Mouse (Mus musculus): ENCODE measurements around the gene Foxo3.

Gene Foxo3

DNA sequence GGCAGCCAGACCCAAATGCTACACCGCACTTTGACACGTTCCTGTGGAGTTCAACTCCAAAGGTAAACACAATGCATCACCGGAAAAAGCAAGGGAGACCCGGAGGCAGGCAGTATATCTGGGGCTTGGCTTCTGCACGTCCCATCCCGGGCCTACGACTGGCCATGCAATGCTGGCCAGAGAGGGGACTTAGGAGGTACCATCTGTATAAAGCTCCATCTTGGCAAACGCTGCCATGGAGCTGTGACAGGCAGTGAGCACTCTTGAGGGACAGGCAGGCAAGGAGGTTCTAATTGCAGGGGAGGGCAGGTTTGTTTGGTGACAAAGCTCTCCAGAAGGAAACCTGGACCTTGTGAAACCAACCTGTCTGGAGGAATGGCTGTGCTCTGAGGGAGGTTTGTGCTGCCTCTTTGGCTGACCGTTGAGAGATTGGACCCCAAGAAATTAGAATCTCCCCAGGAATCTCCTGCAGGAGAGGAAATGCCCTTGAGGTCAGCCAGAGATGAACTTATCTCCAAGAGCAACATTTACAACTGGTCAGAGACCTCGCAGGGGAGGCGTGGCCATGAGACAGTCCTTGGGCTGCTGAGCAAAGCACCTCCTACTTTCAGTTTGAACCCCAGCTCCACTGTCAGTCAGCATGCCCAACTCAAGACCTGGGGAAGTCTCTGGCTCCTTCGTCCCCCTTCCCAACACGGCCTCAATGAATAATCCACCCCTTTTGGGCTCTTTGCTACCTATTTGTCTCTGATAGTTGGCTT, 86.7 kb downstream of the Foxo3 start:
- no peak for DNase-seq (ENCODE audit: extremely low read depth, insufficient read length, low spot score)

DNA sequence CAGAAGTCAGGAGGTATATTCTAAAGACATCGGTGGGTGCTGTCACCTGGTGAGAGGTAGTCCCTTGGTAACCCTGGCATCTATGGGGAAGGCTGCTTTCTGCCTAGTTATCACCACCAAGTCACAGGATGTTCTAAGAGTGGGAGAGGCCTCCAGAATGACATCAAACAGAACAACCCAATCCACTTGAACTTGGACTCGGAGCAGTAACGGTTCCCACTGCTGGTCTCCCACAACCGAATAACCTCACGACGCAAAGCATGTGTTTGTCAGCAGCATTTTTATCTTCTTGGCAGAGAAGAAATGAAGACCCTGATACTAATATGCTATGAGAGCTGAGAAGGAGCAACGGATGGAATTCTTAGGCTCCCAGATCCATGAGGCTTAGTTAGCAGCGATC, 87.5 kb downstream of the Foxo3 start:
- no peak for DNase-seq (ENCODE audit: extremely low read depth, insufficient read length, low spot score)

DNA sequence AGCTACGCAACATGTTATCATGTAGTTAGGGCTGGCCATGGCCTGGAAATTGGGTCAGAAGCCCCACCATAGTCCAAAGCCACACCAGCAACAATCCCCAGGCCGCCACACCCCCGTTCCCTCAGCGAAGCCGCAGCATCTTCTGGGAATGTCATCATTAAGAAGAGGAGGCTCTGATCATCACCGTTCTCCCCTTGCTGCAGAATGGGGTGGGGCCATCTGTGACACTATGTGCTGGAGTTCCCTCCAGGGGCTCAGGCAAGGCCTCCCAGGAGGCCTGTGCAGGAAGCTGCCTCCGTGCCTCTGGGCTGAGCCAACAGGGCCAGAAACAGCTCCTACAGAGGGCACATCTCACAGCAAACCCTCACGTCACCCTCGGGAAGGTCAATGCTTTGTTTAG, 88.5 kb downstream of the Foxo3 start:
- no peak for DNase-seq (ENCODE audit: extremely low read depth, insufficient read length, low spot score)

DNA sequence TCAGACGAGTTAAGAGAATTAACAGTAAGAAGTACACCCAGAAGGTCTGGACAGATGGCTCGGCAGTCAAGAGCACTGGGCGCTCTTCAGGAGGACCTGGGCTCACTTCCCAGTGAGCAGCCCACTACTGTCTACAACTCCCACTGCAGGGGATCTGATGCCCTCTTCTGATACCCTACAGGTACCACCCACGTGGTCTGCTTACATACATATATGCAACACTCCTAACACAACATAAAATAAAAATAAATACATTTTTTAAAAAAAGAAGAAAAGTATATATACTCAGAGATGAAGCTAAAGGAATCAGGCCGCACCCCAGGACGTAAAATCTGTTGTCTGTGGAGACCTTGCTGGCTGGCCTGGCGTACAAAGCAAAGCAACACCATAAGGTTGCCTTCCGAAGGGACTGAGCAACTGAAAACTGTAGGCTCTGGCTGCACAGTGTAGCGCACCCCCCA, 89.6 kb downstream of the Foxo3 start:
- no peak for DNase-seq (ENCODE audit: extremely low read depth, insufficient read length, low spot score)

DNA sequence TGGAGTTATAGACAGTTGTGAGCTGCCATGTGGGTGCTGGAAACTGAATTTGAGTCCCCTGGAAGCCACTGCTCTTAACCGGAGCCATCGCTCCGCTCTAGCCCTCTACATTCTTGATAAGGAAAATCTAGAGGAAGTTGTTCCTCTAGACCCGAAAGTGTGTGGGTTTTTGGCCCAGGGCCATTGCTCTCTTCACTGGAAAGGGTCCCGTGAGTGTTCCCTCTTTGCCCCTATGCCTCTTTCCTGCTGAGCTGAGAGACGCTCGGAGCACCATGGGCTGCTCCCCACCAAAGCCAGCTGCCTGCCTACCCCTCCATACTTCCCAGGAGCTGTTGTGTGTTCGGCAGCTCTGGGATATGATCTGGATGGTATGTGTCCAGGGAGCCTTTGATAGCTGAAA, 96.2 kb downstream of the Foxo3 start:
- DNase-seq (ENCODE audit: extremely low read depth, insufficient read length, low spot score): no peak

DNA sequence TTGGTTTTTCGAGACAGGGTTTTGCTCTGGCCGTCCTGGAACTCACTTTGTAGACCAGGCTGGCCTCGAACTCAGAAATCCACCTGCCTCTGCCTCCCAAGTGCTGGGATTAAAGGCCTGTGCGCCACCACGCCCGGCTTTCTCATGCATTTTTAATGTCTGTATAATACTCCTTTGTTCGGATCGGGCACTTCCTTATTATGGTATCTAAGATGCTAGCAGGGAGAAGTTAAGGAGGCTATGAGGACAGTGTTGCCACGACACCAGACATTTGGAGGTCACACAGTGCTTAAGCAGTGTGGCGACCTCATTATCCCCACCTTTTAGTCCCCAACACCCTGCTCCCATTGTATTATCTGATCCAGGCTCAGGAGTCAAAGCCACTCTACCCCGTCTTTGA, 97.8 kb downstream of the Foxo3 start:
- DNase-seq (ENCODE audit: extremely low read depth, insufficient read length, low spot score): no peak

DNA sequence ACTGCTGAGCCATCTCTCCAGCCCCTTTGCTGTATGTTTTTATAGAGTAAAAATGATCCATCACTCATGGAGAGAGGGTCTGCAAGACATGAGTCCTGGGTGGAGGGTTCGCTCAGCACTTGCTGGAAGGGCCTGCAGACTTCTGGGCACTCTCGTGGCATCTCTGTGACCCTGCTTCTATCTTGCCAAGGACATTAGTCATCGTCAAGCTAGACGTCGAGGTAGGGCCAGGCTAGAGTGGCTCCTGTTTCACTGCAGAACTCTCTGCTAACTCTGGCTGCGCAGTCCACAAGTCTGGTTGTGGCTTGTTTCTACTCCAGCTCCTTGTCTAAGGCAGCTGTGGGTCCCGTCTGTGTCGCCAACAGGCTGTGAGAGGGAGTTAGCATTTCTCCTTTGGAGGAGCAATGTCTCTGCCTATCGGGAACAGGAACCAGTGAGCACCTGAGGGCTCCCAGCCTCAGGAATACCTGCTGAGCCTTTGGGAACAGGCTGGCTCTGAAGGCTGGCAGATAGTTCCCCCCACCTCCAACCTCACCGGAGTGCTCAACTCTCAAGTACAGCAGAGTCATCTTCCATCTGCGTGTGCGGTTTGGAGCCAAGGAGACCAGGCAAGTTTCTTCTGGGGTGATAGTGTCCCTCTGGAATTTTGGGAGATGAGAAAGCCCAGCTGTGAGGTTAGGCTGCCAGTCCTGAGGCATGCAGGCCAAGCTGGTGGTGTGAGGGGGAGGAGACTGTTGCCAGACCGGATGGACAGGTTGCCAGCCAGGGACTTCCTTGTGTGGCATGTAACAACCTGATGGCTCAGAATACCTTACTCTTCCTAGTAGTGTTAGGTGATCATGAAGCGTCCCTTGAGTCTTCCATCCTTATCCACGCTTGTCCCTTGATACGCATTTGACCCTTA, 98.5 kb downstream of the Foxo3 start:
- peak; percentile 30 for DNase-seq (ENCODE audit: extremely low read depth, insufficient read length, low spot score)

DNA sequence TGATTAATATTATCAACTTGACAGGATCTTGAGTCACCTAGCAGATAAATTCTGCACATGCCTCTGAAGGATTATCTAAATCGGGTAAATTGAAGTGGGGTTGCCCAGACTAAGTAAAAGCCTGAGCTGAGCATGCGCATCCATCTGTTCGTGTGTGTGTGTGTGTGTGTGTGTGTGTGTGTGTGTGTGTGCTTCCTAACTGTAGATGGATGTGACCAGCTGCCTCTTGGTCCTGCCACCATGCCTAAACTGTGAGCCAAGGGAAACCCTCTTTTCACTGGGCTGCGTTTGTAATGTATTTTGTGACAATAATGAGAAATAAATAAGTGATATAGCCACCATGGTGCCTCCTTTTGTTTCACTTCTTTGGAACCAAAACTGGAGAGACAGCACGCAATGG, 102.3 kb downstream of the Foxo3 start:
- DNase-seq (ENCODE audit: extremely low read depth, insufficient read length, low spot score): no peak

DNA sequence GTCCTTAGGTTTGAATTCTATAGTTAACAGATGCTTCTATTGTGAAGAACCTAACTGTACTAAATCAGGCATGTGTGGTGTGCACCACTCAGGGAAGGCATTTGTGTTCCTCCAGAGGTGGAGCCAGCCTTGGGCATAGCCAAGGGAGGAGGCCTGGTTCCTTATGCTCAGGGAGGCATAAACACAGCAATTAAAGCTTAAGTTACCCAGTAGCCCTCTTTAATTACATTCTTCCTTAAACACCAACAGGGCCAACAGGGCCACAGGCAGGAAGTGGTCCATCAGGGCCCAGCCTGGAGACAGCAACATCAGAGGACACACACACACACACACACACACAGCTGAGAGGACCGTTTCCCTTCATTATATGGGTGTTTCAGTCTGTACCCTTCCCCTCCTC, 102.7 kb downstream of the Foxo3 start:
- DNase-seq (ENCODE audit: extremely low read depth, insufficient read length, low spot score): no peak

DNA sequence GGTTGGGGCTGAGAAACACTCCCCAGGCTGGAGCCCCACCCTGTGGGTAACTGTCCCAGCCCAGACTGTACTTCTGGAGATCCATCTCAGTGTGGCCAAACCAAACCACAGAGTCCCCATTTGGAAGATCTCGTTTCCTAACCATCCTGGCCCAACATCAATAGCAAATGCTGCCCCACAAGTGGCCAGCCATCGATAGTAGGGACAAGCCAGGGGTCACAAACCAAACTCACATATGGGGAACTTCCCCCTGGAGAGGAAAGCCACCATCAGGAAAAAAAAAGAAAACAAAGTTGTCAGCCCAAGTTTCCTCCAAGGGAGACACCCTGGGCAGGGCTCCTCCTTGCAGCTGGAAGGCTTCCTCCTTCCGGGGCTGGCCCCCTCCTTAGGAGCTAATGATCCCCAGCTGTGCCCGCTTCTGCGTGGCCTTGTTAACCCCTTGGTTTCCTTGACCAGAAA, 105.6 kb downstream of the Foxo3 start:
- DNase-seq (ENCODE audit: extremely low read depth, insufficient read length, low spot score): no peak

DNA sequence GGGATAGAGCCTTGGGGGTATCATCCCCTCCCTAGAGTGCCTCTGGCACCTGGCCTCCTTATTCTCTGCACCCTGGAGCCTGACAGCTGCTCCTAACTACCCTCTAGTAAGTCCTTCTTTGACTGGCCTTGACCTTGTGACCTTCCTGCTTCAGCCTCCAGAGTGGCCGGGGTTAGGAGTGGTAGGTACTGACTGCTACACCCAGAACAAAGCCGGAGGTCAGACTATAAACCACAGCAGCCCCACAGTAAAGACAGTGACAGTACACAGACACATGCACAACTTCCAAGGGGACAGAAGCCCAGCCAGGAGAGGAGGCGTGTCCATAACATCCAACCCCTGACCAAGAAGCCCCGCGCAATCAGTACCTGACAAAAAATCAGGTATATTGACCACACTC, 106.4 kb downstream of the Foxo3 start:
- no peak for DNase-seq (ENCODE audit: extremely low read depth, insufficient read length, low spot score)

DNA sequence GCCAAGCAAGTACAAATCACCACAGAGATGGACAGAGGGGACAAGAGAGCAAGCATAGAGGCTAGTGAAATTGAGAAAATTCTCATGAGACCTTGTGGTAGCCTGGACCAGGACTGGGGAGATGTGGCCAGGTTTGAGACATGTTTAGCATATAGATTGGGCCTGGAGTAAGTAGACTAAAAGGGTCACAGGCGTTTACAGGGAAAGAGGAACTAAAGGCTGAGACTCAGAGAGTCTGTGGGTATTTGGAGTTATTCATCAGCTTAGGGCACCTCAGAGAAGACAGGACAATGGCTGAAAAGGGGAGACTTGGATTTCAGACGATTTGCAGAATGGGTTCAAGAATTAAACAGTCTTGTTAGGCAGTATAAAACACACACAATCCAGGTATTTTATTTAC, 121.8 kb downstream of the Foxo3 start:
- no peak for DNase-seq (ENCODE audit: extremely low read depth, insufficient read length, low spot score)

DNA sequence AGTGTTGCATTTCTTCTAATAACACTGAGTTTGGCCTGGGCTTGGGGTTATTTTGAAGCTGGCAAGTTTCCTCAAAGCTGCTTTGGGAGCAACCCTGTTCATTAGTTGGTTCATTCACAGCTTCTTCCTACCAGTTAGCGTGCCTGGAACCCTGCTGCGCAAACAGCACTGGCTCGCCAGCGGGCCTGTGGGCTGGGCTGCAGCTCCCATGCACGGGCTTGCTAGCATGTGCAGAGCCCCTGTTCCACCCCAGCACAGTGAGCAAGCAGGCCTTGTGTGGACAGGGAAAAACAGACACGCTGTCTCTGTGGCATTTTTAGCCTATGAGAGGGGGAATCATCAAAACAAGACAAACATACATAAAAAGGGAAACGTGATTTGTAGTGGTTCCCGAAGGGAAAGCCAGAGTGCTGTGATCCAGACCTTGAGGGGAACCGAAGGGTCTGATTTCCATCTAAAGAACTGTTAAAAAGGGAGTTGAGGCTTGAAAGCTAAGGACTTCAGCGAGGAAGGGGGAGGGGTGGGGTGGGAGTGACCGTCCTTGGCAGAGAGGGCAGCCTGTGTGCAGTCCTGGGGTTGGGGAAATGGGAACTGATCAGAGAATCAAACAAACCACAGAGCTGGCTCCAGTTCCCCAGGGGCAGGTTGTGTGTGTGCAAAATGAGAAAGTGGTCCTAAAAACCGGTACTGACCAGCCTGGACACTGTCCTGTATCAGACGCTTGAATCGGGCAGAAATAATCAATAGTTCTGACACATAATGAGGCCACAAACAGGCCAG, 123.9 kb downstream of the Foxo3 start:
- no peak for DNase-seq (ENCODE audit: extremely low read depth, insufficient read length, low spot score)

DNA sequence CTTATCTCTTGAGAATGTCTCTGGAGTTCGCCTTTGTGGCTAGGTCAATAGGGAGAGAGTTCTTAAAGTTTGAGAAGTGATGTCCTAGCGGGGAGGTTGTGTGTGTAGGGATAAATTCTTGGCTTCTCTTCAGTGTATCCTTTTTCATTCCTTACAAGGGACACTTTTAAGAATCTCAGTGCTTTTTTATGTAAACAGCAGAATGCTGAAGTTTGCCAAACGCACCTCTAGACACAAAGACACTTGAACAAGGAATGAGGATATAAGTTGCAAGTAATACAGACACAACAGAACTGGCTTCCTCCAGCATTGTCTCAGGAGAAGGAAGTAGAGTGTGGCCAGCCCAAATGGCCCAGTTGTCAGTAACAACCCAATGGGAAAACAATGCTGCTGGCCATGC, 126.8 kb downstream of the Foxo3 start:
- DNase-seq (ENCODE audit: extremely low read depth, insufficient read length, low spot score): no peak

DNA sequence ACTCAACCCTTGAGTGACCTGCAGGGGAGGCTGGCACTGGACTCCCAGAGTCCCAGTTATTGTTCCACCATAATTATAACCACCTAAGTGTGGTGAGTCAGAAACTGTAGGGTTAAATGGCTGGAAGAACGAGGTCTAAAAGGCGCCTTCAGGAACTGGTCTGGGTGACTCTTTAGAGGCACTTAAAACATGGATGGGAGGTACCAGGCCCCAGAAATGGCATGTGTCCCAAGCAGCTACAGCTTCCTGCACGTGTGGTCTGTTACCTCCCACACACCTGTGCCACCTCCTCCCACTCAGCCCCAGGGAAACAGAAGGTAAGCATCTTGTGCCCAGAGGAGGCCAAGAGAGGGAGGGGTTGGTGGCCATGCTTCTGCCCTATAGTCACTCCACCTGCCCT, 128.2 kb downstream of the Foxo3 start:
- DNase-seq (ENCODE audit: extremely low read depth, insufficient read length, low spot score): no peak

DNA sequence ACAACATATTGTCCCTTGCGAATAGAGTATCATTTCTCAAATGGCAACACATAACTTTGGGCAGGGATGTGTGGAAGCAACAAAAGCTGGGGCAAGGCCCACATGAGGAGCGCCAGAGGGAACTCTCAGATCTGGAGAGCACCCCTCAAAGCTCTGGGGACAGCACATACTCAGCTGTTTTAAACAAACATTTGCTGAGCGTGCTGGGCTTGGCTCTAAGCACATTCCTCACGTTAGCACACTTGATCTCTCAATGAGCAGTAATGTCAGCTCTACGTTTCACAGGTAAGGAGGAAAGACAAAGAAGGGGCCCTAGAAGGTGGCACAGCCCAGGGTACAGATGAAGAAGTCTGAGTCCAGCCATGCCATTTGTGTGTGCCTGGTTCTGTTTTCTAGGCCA, 131.3 kb downstream of the Foxo3 start:
- no peak for DNase-seq (ENCODE audit: extremely low read depth, insufficient read length, low spot score)

DNA sequence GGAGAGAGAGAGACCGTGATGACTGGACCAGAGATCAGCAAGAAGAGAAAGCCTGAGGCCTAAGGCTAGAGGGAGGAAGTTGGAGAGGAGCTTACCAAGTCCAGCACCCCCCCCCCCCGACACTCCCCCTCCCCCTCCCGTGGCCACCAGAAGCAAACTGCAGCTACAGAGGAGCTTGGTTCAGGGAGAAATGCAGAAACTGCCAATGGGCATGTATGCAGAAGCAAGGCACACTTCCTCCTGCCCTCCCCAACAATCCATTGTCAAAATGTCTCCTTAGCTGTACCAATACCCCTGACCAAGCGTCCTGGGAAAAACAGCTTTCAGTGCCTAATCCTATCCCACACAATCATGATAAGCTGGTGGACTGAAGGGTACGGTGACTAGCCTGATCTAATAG, 131.8 kb downstream of the Foxo3 start:
- no peak for DNase-seq (ENCODE audit: extremely low read depth, insufficient read length, low spot score)

DNA sequence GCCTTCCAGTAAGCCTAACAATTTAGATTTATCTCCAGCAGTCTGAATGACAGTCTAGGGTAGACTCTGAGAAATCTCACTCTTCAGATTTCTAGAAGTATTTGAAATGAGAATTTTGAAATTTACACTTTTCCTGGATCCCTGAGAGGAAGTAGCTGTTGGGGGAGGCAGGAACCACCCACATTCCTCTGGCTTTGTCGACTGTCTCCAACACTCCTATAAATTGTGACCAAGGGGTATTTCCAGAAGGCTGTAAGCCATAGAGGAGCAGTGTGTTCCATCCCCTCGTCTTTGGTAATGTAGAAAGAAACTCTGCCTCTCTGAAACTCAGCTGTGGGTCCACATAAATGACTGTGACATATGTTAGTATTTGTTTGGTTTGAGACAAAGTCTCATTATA, 132.4 kb downstream of the Foxo3 start:
- DNase-seq (ENCODE audit: extremely low read depth, insufficient read length, low spot score): no peak

DNA sequence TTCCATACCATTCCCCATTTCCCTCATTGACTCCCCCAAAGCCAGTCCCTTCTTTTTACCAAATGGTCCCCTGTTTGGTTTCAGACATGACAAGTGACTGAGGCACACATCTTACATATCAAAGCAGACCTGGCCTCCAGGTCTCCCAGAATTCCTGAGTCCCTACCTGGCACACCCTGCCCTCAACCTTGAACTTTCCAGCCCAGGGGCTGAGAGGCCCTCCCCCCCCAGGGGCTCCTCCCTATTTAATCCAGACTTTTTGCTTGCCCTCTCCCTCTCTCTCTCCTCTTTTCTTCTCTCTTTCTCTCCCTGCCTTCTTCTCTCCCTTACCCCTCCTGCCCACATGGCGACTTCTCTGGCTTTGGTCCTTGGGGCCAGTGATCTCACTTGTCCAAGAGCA, 133.8 kb downstream of the Foxo3 start:
- DNase-seq (ENCODE audit: extremely low read depth, insufficient read length, low spot score): no peak

DNA sequence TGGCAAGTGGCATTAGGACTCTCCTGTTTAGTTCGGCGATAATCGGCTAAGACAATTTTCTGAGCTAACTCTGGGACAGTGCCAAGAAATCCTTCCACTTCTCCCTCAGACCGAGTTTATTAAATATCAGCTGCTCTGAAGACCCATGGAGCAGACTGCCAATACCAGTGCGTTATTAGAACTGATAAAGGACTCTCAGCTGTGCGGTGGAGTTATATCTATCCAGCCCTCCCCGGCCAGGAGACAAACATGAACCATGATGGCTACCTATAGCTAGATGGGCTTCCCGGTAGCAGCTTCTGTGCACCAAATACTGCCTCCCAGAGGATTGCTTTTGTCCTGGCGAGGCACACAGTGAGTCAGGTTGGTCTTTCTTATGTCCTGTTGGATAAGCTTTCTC, 134.5 kb downstream of the Foxo3 start:
- no peak for DNase-seq (ENCODE audit: extremely low read depth, insufficient read length, low spot score)

DNA sequence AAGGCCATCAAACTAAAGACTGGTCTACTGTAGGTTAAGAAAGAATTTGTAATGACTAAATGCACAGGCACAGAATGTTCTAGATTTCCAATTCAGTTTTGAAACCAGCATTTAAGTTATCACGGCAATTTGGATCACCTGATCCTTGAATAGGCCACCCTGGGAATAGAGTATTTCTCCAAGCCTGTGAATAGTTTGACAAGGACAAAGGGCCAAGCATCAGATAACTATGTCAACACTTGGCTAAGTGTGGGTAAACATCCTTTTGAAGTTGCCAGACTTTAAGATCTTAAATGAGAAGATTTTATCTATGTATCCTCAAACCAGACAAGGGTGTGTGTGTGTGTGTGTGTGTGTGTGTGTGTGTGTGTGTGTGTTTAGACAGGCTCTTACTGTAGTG, 136.8 kb downstream of the Foxo3 start:
- no peak for DNase-seq (ENCODE audit: extremely low read depth, insufficient read length, low spot score)
